Mouse (Mus musculus) C2C12 (cell line): ENCODE measurements around the gene Aes. TPM values are rescaled to one million over a fixed set of nuclear protein-coding genes. Genes with fewer than 3 reads are reported as not detected.

Experiments used
- polyA plus RNA-seq: library from polyadenylated mRNA; unstranded; fragments of >200 nt; fragmentation: generic; extraction: Trizol; gene quantifications from one replicate; pipeline ENCODE4 v1.2.1, GENCODE M21; 2012; ENCODE audit warnings: missing spikeins

The Aes gene
- polyA plus RNA-seq, 1 experiment, result 532 TPM

Other genes with a start within 250 kb of the Aes start
- gene Cactin, start 238.4 kb upstream of the Aes start, polyA plus RNA-seq, result 48.1 TPM
- 0.02 TPM for gene Tbxa2r, start 230.8 kb upstream of the Aes start, polyA plus RNA-seq
- gene Gipc3, start 216.2 kb upstream of the Aes start, polyA plus RNA-seq, result 0.08 TPM
- gene Hmg20b, start 209.0 kb upstream of the Aes start, polyA plus RNA-seq, result 89.0 TPM
- 8.2 TPM for gene Mfsd12, start 202.0 kb upstream of the Aes start, polyA plus RNA-seq
- gene 4930404N11Rik, start 193.7 kb upstream of the Aes start, polyA plus RNA-seq, result 0.51 TPM
- gene Fzr1, start 181.0 kb upstream of the Aes start, polyA plus RNA-seq, result 61.6 TPM
- 148 TPM for gene Dohh, start 175.1 kb upstream of the Aes start, polyA plus RNA-seq
- 1.7 TPM for gene Gm48551, start 175.0 kb upstream of the Aes start, polyA plus RNA-seq
- 0.20 TPM for gene Gm48552, start 170.5 kb upstream of the Aes start, polyA plus RNA-seq
- 0.32 TPM for gene Smim24, start 166.4 kb upstream of the Aes start, polyA plus RNA-seq
- 86.7 TPM for gene Nfic, start 103.9 kb upstream of the Aes start, polyA plus RNA-seq
- 1.0 TPM for gene Celf5, start 76.8 kb upstream of the Aes start, polyA plus RNA-seq
- gene Ncln, start 63.1 kb upstream of the Aes start, polyA plus RNA-seq, result 122 TPM
- gene S1pr4, start 59.4 kb upstream of the Aes start, polyA plus RNA-seq, result 0.02 TPM
- gene Gna15, start 35.3 kb upstream of the Aes start, polyA plus RNA-seq, result 0.16 TPM
- 77.6 TPM for gene Gna11, start 14.3 kb upstream of the Aes start, polyA plus RNA-seq
- gene Tle2, start 15.1 kb downstream of the Aes start, polyA plus RNA-seq, result 7.1 TPM
- 8.6 TPM for gene Tle6, start 41.6 kb downstream of the Aes start, polyA plus RNA-seq
- gene BC025920, start 46.8 kb downstream of the Aes start, polyA plus RNA-seq, result 0.25 TPM
- gene Sirt6, start 68.3 kb downstream of the Aes start, polyA plus RNA-seq, result 20.8 TPM
- gene Ankrd24, start 69.1 kb downstream of the Aes start, polyA plus RNA-seq, result 8.5 TPM
- 0.56 TPM for gene Gm10778, start 89.6 kb downstream of the Aes start, polyA plus RNA-seq
- gene Zfp433, start 145.3 kb downstream of the Aes start, polyA plus RNA-seq, result 0.94 TPM
- gene Gm3055, start 211.7 kb downstream of the Aes start, polyA plus RNA-seq, result 0.61 TPM